Mouse (Mus musculus) gastrocnemius, adult 18-20 months (tissue): ENCODE data around the gene Ccdc185. TPM values are rescaled to one million over a fixed set of nuclear protein-coding genes. Genes with fewer than 3 reads are reported as not detected.

Experiments
- DNase-seq: peaks from one replicate; pipeline ENCODE4 v3.0.0; 2021; ENCODE audit warnings: low spot score
- long read RNA-seq, 2 experiments: library from polyadenylated mRNA; stranded (forward); transcript quantifications; one replicate each; pipeline ENCODE4 v2.0.0; 2021
- total RNA-seq, 2 experiments: library from RNA; stranded (reverse); gene quantifications; 2 replicates each; pipeline ENCODE4 v1.2.3; 2021

The Ccdc185 gene
- not detected for total RNA-seq
- long read RNA-seq, experiment 1: 0 reads
- long read RNA-seq, experiment 2: 0 reads

DNA sequence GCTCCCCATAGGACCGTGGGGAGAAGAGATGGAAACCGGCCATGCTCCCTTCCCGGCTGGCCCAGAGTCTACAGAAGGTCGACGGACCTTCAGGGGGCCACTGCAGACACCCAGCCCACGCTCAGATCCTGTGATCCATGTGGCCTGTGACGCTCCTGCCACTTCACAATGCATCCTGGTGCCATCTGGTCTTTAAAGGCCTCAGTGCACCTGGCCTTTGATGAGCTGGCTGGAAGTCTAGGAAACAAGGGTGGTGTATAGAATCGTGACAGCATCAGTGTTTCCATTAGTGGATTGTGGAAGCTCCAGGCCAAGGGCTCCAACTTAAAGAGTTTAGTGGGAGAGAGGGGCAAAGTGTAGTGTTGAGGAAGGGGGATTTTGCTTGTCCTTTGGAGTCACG is at the start of gene Ccdc185:
Gene Ccdc185, minus strand, starts transcription at position 101 of the 400 bp plus-strand sequence.
- no peak for DNase-seq

DNA sequence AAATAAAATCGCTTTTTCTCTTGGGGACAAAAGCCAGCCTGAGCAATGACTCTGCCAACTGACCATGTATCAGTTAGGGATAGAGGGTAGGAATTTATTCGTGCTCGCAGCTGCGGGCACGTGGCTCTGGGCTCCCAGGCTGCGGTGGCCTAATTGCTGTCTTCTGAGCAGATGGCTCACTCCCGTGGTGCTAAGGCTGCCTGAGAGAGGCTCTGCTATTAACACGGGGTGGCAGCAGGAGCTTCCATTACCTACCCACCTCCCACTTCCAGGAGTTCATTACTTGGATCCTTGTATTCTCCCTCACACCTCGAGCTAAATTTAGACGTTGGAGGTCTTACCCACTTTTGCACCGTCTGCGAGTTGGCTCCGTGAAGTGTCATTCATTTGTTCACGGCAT is 48.1 kb upstream of the Ccdc185 start:
- DNase-seq: no peak

GRCm38 (mm10) chr1:182794628-182795027 is 45.6 kb upstream of the Ccdc185 start:
- no peak for DNase-seq

GRCm38 (mm10) chr1:182794221-182794620 is 45.2 kb upstream of the Ccdc185 start:
- DNase-seq: no peak

DNA sequence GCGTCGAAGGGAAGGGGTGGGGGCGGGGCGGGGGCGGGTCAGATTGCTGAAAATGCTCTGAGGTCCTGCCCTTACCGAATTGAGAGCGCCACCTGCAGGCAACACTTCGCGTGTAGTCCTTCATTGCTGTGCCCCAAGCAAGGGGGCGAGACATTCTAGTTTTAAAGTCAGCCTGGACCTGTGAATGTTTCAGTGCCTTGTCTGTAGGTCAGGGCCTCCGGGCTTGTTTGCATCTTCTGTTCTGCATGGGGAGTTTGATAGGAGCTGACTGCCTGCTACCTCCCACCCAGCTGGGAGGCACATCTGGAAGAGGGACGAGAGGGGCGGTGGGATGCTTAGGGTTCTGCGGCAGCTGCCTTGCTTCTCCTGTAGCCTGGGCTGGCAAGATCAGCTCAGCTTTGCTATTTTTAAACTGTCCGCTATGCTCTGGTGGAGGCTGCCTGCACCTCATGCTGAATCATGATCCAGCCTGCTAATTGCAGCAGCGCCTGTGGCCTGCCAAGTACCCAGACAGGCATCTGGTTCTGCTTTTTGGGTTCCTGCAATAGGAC is 43.6 kb upstream of the Ccdc185 start:
- DNase-seq: peak; percentile 77

GRCm38 (mm10) chr1:182788896-182789295 is 39.9 kb upstream of the Ccdc185 start:
- DNase-seq: no peak

DNA sequence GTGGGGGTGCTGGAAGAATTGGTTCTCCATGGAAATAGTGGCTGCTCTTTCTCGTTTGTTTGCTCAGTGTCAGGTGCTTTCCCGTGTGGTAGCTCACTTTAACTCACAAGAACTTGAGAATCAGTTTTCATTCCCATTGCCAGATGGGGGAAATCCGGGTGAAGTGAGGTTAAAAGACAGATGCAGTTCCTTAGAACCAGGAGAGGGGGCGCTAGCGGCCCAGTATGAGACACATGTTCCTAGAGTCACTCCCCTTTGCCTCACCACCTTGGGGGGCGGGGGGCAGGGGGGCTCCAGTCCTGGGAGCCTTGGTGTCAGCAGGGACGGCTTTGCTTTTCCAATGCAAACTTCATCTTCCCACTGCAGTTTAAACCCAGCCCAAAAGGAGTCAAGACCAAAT is 38.0 kb upstream of the Ccdc185 start:
- DNase-seq: no peak

DNA sequence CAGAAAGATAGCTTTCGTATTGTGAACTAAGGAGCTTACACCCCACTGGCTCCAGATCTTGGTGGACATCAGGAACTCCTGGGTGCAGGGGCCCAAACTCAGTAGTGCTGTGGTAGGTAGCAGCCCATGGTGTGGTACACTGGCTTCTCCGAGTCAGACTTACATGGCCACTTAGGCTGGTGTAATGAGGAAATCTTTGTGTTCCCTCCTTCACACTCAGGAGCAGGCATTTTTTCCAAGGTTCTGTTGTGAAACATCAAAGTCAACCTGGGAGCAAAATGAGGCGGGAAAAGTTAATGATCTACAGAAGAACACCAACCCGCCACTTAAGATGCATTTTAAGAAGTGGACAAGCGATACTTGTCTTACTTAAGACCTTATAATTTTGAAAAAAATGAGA is 36.5 kb upstream of the Ccdc185 start:
- DNase-seq: no peak

DNA sequence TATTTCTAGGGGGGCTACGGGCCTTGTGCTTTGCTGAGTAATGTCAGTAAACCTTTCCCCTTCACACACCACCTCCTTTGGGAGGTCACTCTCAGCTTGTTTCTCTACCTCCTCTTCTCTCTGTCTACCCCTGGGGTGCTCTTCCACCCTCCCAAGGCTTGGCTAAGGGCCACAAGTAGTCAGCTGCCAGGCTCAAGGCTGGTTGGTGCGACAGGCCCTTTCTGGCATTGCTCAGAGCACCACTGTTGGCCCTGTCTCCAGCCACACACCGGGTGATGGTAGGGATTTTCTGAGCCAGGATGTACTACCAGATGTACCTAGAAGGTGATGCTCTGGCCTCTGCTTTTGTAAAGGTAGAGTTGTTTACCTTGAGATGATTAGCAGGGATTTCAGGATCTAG is 35.8 kb upstream of the Ccdc185 start:
- no peak for DNase-seq

- no peak for DNase-seq
Measured at GRCm38 (mm10) chr1:182783774-182784173, 34.8 kb upstream of the Ccdc185 start.

GRCm38 (mm10) chr1:182779024-182779520 is 30.1 kb upstream of the Ccdc185 start:
- no peak for DNase-seq

- DNase-seq: no peak
Measured at GRCm38 (mm10) chr1:182778225-182778624, 29.2 kb upstream of the Ccdc185 start.

DNA sequence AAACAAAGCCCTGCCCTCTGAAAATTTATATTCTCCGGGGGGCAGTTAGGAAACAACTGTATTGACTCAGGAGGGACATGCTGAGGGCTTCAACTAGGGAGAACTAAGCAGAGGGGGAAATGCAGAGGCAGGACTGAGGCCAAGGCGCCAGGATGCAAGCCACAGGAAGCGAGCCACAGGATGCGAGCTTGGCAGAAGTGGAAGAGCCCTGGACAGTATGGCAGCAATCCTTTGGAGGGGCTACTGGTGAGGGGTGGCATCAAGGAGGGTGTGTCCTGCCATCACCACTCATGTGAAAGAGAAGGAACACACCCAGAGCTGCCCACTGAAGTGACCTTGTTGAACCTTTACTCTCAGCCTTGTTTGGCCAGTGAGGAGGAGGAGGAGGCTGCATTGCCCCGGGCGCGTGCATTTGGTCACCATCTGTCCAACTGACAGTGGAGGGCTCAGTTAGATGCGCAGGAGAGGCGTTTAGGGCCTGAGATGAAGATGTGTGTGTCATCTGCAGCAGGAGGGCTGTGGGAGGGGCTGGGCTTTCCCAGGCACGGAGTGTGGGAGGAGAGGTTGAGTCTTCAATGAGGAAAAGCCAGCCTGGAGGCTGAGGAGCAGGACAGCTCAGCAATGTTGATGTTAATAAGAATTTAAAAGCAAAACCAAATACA is 27.9 kb upstream of the Ccdc185 start:
- DNase-seq: no peak

- no peak for DNase-seq
Measured at GRCm38 (mm10) chr1:182775576-182775975, 26.6 kb upstream of the Ccdc185 start.

- no peak for DNase-seq
Measured at GRCm38 (mm10) chr1:182764541-182765281, 15.7 kb upstream of the Ccdc185 start.

DNA sequence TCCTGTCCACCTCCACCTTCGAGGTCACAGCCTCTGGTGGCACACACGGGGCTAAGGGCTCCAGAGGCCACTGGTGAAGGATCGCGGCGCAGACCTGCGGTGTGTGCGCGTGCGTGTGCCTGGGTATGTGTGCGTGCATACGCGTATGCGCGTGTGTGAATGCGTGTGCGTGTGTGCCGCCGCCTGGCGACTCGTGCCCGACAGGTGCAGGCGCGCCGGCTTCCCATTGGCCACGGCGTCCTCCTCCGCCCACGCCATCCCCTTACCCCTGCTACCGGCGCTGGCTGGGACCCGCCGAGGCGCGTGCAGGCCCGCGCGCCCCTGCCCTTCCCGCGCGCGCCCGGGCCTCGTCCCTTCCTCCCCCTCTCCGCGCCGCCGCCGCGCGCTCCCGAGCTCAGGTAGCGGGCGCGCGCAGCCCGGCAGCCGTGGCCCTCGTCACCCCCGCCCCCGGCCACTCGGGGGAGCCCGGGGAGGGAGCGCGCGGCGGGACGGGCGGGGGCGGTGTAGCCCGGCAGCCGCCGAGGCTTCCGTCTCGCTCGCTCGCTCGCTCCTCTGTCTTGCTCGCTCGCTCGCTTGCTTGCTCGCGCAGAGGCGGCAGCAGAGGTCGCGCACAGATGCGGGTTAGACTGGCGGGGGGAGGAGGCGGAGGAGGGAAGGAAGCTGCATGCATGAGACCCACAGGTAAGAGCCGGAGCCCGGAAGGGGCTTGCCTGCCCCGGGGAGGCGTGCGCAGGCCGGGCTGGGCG is 14.9 kb upstream of the Ccdc185 start, which contains the start of gene Susd4:
Gene Susd4, plus strand, starts transcription at position 145 of the 746 bp plus-strand sequence.
- no peak for DNase-seq

DNA sequence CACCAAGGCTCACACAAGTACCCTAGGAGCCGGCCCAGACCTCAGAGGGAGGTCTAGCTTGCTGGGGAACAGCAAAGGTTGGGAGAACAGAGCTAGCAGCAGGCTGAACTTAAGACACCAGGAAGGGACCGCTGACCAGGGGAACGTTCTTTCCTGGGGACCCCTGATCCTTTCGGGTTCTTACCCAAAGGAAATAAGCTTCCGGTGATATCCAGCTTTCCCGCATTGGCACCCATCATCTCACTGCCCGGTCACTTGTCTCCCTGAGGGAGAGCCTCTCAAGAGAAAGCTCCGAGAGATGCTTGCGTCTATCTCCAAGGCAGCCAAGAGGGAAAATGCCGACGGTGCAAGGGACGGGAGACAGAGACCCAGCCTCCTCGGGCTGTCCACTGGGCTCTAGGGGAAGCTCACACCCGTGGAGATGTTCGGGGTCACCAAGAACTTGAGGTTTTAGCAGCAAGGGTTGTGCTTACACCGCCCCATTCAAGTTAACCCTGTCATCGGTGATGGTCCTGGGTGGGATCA is 14.3 kb upstream of the Ccdc185 start:
- DNase-seq: no peak

- no peak for DNase-seq
Measured at GRCm38 (mm10) chr1:182758783-182759182, 9.8 kb upstream of the Ccdc185 start.

DNA sequence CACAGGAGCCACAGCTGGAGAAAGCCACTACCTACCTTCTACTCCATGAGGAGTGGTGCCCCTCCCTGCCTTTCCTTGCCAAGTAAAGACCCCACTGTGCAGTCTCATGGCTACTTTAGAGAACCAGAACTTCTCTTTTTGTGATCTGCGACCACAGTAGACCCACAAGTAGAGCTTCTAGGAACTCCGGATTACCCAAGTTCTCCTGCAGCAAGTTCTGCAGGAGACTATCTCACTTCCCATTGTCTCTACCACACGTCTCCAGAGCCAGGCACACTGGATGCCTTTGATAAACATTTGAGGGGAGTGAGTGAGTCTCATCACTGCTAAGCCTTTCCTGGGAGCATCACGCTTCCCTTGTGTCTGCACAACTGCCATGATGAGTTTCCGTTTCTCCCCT is 5.9 kb upstream of the Ccdc185 start:
- no peak for DNase-seq

- no peak for DNase-seq
Measured at GRCm38 (mm10) chr1:182753694-182754093, 4.7 kb upstream of the Ccdc185 start.

- DNase-seq: no peak
Measured at GRCm38 (mm10) chr1:182751301-182751700, 2.3 kb upstream of the Ccdc185 start.
